Mouse (Mus musculus) hindbrain, embryonic 12.5 days (tissue): ENCODE measurements at regions not wholly inside any gene's neighbourhood (a gene's known extent, or its start where the extent isn't known, plus 50 kb on each side); places are given as distances from the start of the nearest gene placed in this dataset.

Source experiments
- ATAC-seq: fragments of 200-750 bp; cut with Nextera tagmentation; 2 replicates; pipeline ENCODE4 v1.8.0; 2017; ENCODE audit warnings: moderate TSS enrichment; ENCODE audit not compliant: low FRiP score
- H3K27ac ChIP-seq: fragments of 300-500 bp; sonication (generic); 2 replicates; pipeline ENCODE4 v1.5.1; 2016; ENCODE audit warnings: mild to moderate bottlenecking
- H3K27me3 ChIP-seq: fragments of 300-500 bp; sonication (generic); 2 replicates; pipeline ENCODE4 v1.6.1; 2016; ENCODE audit warnings: mild to moderate bottlenecking
- H3K36me3 ChIP-seq: fragments of 300-500 bp; sonication (generic); 2 replicates; pipeline ENCODE4 v1.6.1; 2016; ENCODE audit warnings: mild to moderate bottlenecking
- H3K4me1 ChIP-seq: fragments of 300-500 bp; sonication (generic); 2 replicates; pipeline ENCODE4 v1.6.1; 2016
- H3K4me2 ChIP-seq: fragments of 300-500 bp; sonication (generic); replicated peaks from 2 replicates; pipeline ENCODE4 v1.6.1; 2016; ENCODE audit warnings: mild to moderate bottlenecking
- H3K4me3 ChIP-seq: fragments of 300-500 bp; sonication (generic); 2 replicates; pipeline ENCODE4 v1.5.1; 2016; ENCODE audit warnings: mild to moderate bottlenecking
- H3K9ac ChIP-seq: fragments of 300-500 bp; sonication (generic); 2 replicates; pipeline ENCODE4 v1.6.1; 2016; ENCODE audit warnings: mild to moderate bottlenecking, moderate library complexity
- H3K9me3 ChIP-seq: fragments of 300-500 bp; sonication (generic); replicated peaks from 2 replicates; pipeline ENCODE4 v1.6.1; 2016; ENCODE audit warnings: mild to moderate bottlenecking
- WGBS: fragments of 180-500 bp; shearing (Covaris S2); methylation state at CpG from one replicate; pipeline ENCODE4 v1.1.7; 2016; 5-methylcytosine and 5-hydroxymethylcytosine counted together

DNA sequence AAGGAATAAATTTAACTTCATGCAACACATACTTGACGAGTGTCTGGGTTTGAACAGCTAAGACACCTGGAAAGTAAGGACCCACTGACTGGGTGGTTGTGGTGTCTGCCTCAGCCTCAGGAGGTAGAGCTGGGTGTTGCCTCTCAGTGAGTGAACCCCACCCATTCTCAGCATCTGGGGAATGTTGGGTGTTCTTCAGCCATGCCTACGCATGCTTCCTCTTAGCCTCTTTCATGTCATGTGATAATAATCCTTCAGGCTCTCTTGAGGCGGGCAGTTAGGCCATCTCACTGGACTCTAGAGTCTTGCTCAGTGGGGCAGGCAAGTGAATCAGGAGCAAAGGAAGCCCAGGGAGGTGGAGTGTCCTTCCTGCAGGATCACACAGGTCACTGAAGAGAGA is 143.4 kb upstream of the Slc38a2 start:
- Histone ChIP-seq H3K36me3 (no peaks in the 10 kb centered on the region), H3K9me3 (no peaks in the 10 kb centered on the region), H3K27me3 (no peaks in the 10 kb centered on the region), H3K4me1 (no peaks in the 10 kb centered on the region), H3K27ac (no peak overlapping the region), H3K4me3 (no peak overlapping the region), H3K9ac (no peak overlapping the region), H3K4me2 (no peak overlapping the region)
- 92% methylated on average over 3 of the region's 3 CpGs for WGBS
- no peak for ATAC-seq

DNA sequence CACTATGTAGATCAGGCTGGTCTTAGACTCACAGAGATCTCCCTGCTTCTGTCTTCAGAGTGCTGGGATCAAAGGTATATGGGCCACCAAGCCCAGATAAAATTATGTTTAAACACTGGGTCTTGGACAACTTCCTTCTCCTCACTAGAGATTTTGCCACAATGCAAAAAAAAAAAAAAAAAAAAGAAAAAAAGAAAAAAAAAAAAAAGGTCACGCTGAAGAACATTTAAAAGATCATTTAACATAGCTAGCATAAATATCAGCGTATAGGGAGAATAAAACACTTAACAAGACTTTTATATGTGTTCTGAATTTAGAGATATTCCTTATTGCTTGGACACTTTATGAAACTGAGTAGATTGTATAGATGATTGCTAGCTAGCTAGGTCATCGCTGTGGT is 137.1 kb upstream of the Slc38a2 start:
- ATAC-seq, result no peak
- Histone ChIP-seq H3K36me3 (no peaks in the 10 kb centered on the region), H3K4me3 (no peak overlapping the region), H3K4me2 (no peak overlapping the region), H3K27me3 (no peaks in the 10 kb centered on the region), H3K9ac (no peak overlapping the region), H3K4me1 (no peaks in the 10 kb centered on the region), H3K27ac (no peak overlapping the region), H3K9me3 (no peaks in the 10 kb centered on the region)
- 98% methylated on average over 3 of the region's 3 CpGs for WGBS

DNA sequence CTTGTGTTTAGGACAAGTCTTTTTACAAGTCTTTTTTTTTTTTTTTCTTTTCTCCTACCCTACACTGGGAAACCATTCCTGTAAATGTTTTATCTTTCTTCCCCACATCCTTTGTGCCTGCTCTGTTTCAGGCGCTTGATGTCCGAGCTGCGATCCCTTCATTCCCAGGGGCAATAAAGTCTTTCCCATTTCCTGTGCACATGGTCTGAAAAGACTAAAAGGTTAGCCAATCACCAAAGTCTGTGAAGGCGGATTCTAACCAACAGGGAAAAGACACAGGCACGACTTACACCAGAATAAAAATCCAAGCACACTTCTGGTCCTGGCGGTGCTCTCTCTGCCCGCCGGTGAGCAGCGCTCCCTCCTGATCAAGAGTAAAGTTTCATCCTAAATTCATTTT is 135.3 kb upstream of the Slc38a2 start:
- WGBS, result 81% methylated on average over 9 of the region's 9 CpGs
- H3K27me3 ChIP-seq, result no peaks in the 10 kb centered on the region
- H3K36me3 ChIP-seq, result no peaks in the 10 kb centered on the region
- H3K4me1 ChIP-seq, result no peaks in the 10 kb centered on the region
- no peak overlapping the region for H3K27ac ChIP-seq
- no peak overlapping the region for H3K4me2 ChIP-seq
- no peak overlapping the region for H3K4me3 ChIP-seq
- no peak overlapping the region for H3K9ac ChIP-seq
- no peaks in the 10 kb centered on the region for H3K9me3 ChIP-seq
- no peak for ATAC-seq

DNA sequence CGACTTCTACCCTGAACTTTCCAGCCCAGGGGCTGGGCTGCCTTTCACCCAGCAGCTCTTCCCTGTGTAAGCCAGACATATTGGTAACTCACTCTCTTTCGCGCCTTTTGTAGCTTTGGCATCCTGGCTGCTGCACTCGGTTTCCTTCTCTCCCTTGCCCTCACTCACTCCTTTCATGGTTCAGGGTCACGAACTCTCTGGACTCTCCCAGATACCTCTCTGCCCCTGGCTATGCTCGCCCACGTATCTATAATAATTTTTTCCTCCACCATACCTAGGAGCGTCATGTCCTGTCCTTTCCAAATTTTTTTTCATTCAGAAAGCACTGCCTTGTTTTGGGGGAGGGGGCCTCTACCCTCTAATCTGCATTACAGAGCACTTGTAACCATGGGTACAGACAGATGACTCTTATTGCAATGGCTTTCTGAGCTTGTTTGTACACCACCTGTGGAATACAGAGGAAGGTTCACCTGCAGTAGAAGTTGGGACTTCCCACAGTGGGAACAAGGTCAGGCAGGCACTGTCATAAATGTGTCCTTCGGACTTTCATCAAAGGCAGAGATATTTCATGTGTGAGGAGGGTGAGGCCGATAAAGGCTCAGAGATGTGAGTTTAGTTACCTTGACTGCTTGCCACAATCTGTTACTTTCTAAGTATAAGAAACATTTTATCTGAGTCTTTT is 134.8 kb upstream of the Slc38a2 start:
- Histone ChIP-seq H3K4me1 (no peaks in the 10 kb centered on the region), H3K9me3 (no peaks in the 10 kb centered on the region), H3K27me3 (no peaks in the 10 kb centered on the region), H3K27ac (no peak overlapping the region), H3K9ac (no peak overlapping the region), H3K4me3 (no peak overlapping the region), H3K36me3 (no peaks in the 10 kb centered on the region), H3K4me2 (no peak overlapping the region)
- ATAC-seq, result no peak
- WGBS, result 84% methylated on average over 10 of the region's 10 CpGs

GRCm38 (mm10) chr15:96832389-96832788 is 132.9 kb upstream of the Slc38a2 start:
- 74% methylated on average over 10 of the region's 10 CpGs for WGBS
- Histone ChIP-seq H3K9ac (no peak overlapping the region), H3K4me1 (no peaks in the 10 kb centered on the region), H3K4me3 (no peak overlapping the region), H3K36me3 (no peaks in the 10 kb centered on the region), H3K9me3 (no peaks in the 10 kb centered on the region), H3K4me2 (no peak overlapping the region), H3K27ac (no peak overlapping the region), H3K27me3 (no peaks in the 10 kb centered on the region)
- no peak for ATAC-seq

- no peaks in the 10 kb centered on the region for H3K27me3 ChIP-seq
- no peak overlapping the region for H3K27ac ChIP-seq
- ATAC-seq, result no peak
- no peaks in the 10 kb centered on the region for H3K9me3 ChIP-seq
- H3K4me3 ChIP-seq, result no peak overlapping the region
- H3K36me3 ChIP-seq, result no peaks in the 10 kb centered on the region
- no peak overlapping the region for H3K4me2 ChIP-seq
- WGBS, result 90% methylated on average over 10 of the region's 10 CpGs
- H3K9ac ChIP-seq, result no peak overlapping the region
- no peaks in the 10 kb centered on the region for H3K4me1 ChIP-seq
Observed at GRCm38 (mm10) chr15:96831256-96831655, 131.7 kb upstream of the Slc38a2 start.

- 91% methylated on average over 11 of the region's 11 CpGs for WGBS
- H3K4me1 ChIP-seq, result no peaks in the 10 kb centered on the region
- H3K9me3 ChIP-seq, result no peaks in the 10 kb centered on the region
- no peak overlapping the region for H3K27ac ChIP-seq
- no peak for ATAC-seq
- no peak overlapping the region for H3K9ac ChIP-seq
- no peak overlapping the region for H3K4me3 ChIP-seq
- no peak overlapping the region for H3K4me2 ChIP-seq
- H3K27me3 ChIP-seq, result no peaks in the 10 kb centered on the region
- no peaks in the 10 kb centered on the region for H3K36me3 ChIP-seq
Observed at GRCm38 (mm10) chr15:96830578-96830977, 131.0 kb upstream of the Slc38a2 start.

DNA sequence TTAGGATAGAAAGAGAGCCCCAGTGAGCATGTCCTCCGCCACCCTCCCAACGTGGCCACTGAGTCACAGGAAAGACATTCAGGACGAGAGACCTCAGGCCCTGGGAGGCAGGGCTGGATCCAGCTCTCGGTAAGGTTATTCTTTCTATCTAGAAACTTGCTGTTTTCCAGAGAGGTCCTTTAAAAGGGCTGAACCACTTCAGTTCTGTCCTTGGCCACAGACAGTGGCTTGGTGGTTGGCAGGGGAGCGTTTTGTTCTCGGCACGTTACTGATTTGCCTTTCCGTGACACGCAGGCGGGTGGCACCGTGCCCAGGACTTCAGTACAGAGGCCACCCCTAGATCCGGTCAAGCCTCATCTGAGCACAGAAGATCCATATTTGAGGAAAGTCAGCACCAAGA is 130.4 kb upstream of the Slc38a2 start:
- no peaks in the 10 kb centered on the region for H3K27me3 ChIP-seq
- no peak overlapping the region for H3K27ac ChIP-seq
- no peaks in the 10 kb centered on the region for H3K4me1 ChIP-seq
- H3K9ac ChIP-seq, result no peak overlapping the region
- ATAC-seq, result no peak
- no peaks in the 10 kb centered on the region for H3K9me3 ChIP-seq
- H3K36me3 ChIP-seq, result no peaks in the 10 kb centered on the region
- 91% methylated on average over 12 of the region's 12 CpGs for WGBS
- H3K4me2 ChIP-seq, result no peak overlapping the region
- no peak overlapping the region for H3K4me3 ChIP-seq

DNA sequence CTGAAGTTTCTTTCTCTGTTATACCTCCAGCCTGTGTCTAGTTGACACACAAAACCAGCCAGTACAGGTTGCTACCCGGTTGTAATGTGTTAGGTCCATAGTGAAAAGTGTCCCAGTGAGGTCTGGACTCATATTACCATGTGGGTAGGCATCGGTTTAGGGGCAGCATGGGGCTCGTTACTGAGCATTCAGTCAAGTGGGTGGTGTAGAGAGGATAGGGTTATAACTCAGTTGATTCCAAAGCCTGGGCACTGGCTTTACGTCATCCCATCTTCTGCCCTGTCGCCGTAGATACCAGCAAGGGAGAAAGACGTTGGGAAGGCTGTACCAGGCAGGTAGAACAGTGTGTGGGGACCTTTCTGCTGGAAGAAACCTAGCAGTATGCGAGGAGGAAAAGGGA is 129.2 kb upstream of the Slc38a2 start:
- WGBS, result 91% methylated on average over 8 of the region's 8 CpGs
- no peaks in the 10 kb centered on the region for H3K9me3 ChIP-seq

DNA sequence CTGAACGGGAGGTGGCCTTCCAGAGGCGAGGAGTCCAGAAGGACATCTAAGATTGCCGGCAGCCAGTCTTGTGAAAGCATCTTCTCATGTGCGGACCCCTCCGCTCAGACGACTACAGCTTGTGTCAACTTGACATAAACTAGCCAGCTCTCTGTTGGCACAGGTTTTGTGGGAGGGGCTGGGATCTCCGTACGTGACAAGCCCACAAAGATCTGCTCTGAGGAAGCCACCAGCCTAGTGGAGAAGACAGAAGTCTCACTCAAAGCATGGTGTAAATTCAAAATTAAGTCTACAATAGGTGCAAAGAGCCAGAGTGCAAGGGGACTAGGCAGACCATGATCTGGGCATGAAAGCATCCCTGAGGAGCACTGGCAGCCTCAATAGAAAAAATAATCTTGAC is 128.4 kb upstream of the Slc38a2 start:
- Histone ChIP-seq H3K9ac (no peak overlapping the region), H3K4me3 (no peak overlapping the region), H3K4me2 (no peak overlapping the region), H3K9me3 (no peaks in the 10 kb centered on the region), H3K36me3 (no peaks in the 10 kb centered on the region), H3K27ac (no peak overlapping the region), H3K27me3 (no peaks in the 10 kb centered on the region), H3K4me1 (no peaks in the 10 kb centered on the region)
- no peak for ATAC-seq
- 90% methylated on average over 8 of the region's 8 CpGs for WGBS

More for the DNA sequence above, 129.2 kb upstream of the Slc38a2 start:
- no peak overlapping the region for H3K9ac ChIP-seq
- no peak overlapping the region for H3K4me3 ChIP-seq
- ATAC-seq, result no peak
- no peaks in the 10 kb centered on the region for H3K36me3 ChIP-seq
- H3K27ac ChIP-seq, result no peak overlapping the region
- H3K27me3 ChIP-seq, result no peaks in the 10 kb centered on the region
- H3K4me1 ChIP-seq, result no peaks in the 10 kb centered on the region
- H3K4me2 ChIP-seq, result no peak overlapping the region

DNA sequence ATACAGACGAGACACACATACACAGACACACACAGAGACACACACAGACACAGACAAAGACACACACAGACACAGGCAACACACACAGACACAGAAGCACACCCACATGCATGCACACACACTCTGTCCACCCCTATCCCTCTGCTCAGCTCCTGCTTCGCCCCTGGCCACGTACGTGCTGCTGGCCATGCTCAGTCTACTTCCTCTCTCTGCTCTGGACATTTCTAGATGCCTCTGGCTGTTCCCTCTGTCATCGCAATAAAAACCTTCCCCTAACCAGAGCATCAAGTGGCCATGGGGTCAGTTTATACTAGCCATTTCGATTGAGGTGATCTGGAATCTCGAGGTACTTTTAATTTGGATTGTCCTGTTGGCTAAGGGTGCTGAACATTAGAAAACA is 118.9 kb upstream of the Slc38a2 start:
- Histone ChIP-seq H3K27me3 (no peaks in the 10 kb centered on the region), H3K27ac (no peak overlapping the region), H3K36me3 (no peaks in the 10 kb centered on the region), H3K4me2 (no peak overlapping the region), H3K9ac (no peak overlapping the region), H3K4me3 (no peak overlapping the region), H3K9me3 (no peaks in the 10 kb centered on the region), H3K4me1 (no peaks in the 10 kb centered on the region)
- WGBS, result 86% methylated on average over 7 of the region's 7 CpGs
- no peak for ATAC-seq

- Histone ChIP-seq H3K4me1 (no peaks in the 10 kb centered on the region), H3K4me2 (no peak overlapping the region), H3K9ac (no peak overlapping the region), H3K27ac (no peak overlapping the region), H3K36me3 (no peaks in the 10 kb centered on the region), H3K27me3 (no peaks in the 10 kb centered on the region), H3K9me3 (peaks cover 4% of the 10 kb centered on the region; the same call in 1 of the 2 replicates), H3K4me3 (no peak overlapping the region)
- 87% methylated on average over 5 of the region's 5 CpGs for WGBS
- ATAC-seq, result no peak
Observed at GRCm38 (mm10) chr15:96817626-96818025, 118.1 kb upstream of the Slc38a2 start.

- H3K27me3 ChIP-seq, result no peaks in the 10 kb centered on the region
- no peak overlapping the region for H3K4me3 ChIP-seq
- H3K9ac ChIP-seq, result no peak overlapping the region
- WGBS, result 80% methylated on average over 5 of the region's 5 CpGs
- no peak for ATAC-seq
- H3K9me3 ChIP-seq, result peaks cover 9% of the 10 kb centered on the region; the same call in 1 of the 2 replicates
- no peak overlapping the region for H3K27ac ChIP-seq
- no peaks in the 10 kb centered on the region for H3K36me3 ChIP-seq
- H3K4me1 ChIP-seq, result no peaks in the 10 kb centered on the region
- H3K4me2 ChIP-seq, result no peak overlapping the region
Observed at GRCm38 (mm10) chr15:96816997-96817570, 117.6 kb upstream of the Slc38a2 start.
